Mouse (Mus musculus): ENCODE results near the gene Mmp14.

DNA sequence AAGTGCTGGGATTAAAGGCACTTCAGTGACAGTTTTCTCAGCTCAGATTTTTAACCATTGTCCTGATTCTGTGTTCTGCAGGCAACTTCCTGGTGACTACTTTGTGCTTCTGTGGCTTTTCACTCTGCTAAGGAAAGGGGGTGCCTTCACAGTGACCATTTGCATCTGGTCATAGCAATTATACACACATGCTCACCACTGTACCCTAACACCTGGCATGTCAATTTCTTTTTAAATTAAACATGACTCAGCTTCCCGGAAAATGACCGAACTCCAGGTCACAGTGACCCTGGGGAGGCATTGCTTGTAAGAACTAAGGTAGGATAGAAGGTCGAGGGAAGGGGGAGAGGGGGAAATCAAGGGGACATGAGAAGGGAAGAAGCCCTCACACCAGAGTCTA, 37.6 kb upstream of the Mmp14 start:
- TF ChIP-seq CTCF (IDR thresholded peaks at IDR 0.05; ENCODE audit: insufficient read depth, low read depth, low read length) (no peak), POLR2A (IDR thresholded peaks at IDR 0.05; ENCODE audit: insufficient read depth, low read depth, low read length) (no peak)
